Mouse (Mus musculus) liver, adult 2 months (tissue): ENCODE data around the gene Loxl3.

Experiments used
- CTCF ChIP-seq: fragments of 200-500 bp; IDR thresholded peaks from 2 replicates; pipeline ENCODE4 v1.5.1; 2011; ENCODE audit warnings: low read depth, low read length, control low read depth
- POLR2A ChIP-seq: fragments of 200-500 bp; IDR thresholded peaks from 2 replicates; pipeline ENCODE4 v1.6.1; 2011; ENCODE audit warnings: low read length, control low read depth; ENCODE audit not compliant: insufficient read depth; ENCODE audit errors: extremely low read depth

- TF ChIP-seq POLR2A (no peak), CTCF (no peak)
Observed at GRCm38 (mm10) chr6:83005444-83006011, 28.4 kb upstream of the Loxl3 start.
